Mouse (Mus musculus) midbrain, embryonic 10.5 days (tissue): ENCODE results near the gene Uba6. TPM values are rescaled to one million over a fixed set of nuclear protein-coding genes. Genes with fewer than 3 reads are reported as not detected.

ENCODE experiments used
- DNase-seq: peaks from one replicate; pipeline ENCODE4 v3.0.0-alpha.2; 2017; ENCODE audit warnings: low spot score
- H3K27ac ChIP-seq: fragments of 300-500 bp; sonication (generic); replicated peaks from 2 replicates; pipeline ENCODE4 v1.5.1; 2016; ENCODE audit warnings: mild to moderate bottlenecking
- H3K27me3 ChIP-seq: fragments of 300-500 bp; sonication (generic); 2 replicates; pipeline ENCODE4 v1.6.1; 2016; ENCODE audit warnings: low read depth, mild to moderate bottlenecking; ENCODE audit not compliant: poor library complexity, severe bottlenecking
- H3K36me3 ChIP-seq: fragments of 300-500 bp; sonication (generic); 2 replicates; pipeline ENCODE4 v1.6.1; 2016; ENCODE audit warnings: mild to moderate bottlenecking, moderate library complexity
- H3K4me1 ChIP-seq: fragments of 300-500 bp; sonication (generic); 2 replicates; pipeline ENCODE4 v1.6.1; 2016
- H3K4me3 ChIP-seq: fragments of 300-500 bp; sonication (generic); 2 replicates; pipeline ENCODE4 v1.5.1; 2016; ENCODE audit warnings: mild to moderate bottlenecking, moderate library complexity
- H3K9me3 ChIP-seq: fragments of 300-500 bp; sonication (generic); replicated peaks from 2 replicates; pipeline ENCODE4 v1.6.1; 2016; ENCODE audit warnings: mild to moderate bottlenecking
- WGBS: fragments of 180-500 bp; shearing (Covaris S2); methylation state at CpG from one replicate; pipeline ENCODE4 v1.1.7; 2016; 5-methylcytosine and 5-hydroxymethylcytosine counted together
- polyA plus RNA-seq: library from polyadenylated mRNA; unstranded; fragments of >200 nt; fragmentation: Nextera tagmentation; extraction: Ambion mirVana; gene quantifications from 2 replicates; pipeline ENCODE4 v1.2.1, GENCODE M21; 2016

Uba6 gene
- polyA plus RNA-seq, 1 experiment from 2014 or later = 15.9 TPM

GRCm38 (mm10) chr5:86068451-86068850 is 104.2 kb downstream of the Uba6 start:
- no peaks in the 10 kb centered on the region for H3K36me3 ChIP-seq
- H3K27ac ChIP-seq = no peak overlapping the region
- peaks cover 12% of the 10 kb centered on the region for H3K4me1 ChIP-seq
- no peak overlapping the region for H3K4me3 ChIP-seq
- H3K27me3 ChIP-seq = no peaks in the 10 kb centered on the region
- 86% methylated on average over 3 of the region's 3 CpGs for WGBS
- no peaks in the 10 kb centered on the region for H3K9me3 ChIP-seq
- no peak for DNase-seq

GRCm38 (mm10) chr5:86066551-86066929 is 106.1 kb downstream of the Uba6 start:
- peak overlapping the region; percentile 96 for H3K27ac ChIP-seq
- no peaks in the 10 kb centered on the region for H3K9me3 ChIP-seq
- H3K27me3 ChIP-seq = no peaks in the 10 kb centered on the region
- peaks cover 15% of the 10 kb centered on the region for H3K4me1 ChIP-seq
- WGBS = 4% methylated on average over 17 of the region's 17 CpGs
- H3K36me3 ChIP-seq = no peaks in the 10 kb centered on the region
- DNase-seq = peak; percentile 83
- peak overlapping the region; percentile 89 for H3K4me3 ChIP-seq

- DNase-seq = no peak
- Histone ChIP-seq H3K36me3 (no peaks in the 10 kb centered on the region), H3K27ac (peak overlapping the region; percentile 96), H3K4me3 (peak overlapping the region; percentile 89), H3K9me3 (no peaks in the 10 kb centered on the region), H3K4me1 (peaks cover 15% of the 10 kb centered on the region), H3K27me3 (no peaks in the 10 kb centered on the region)
- 1% methylated on average over 17 of the region's 17 CpGs for WGBS
These were observed 106.6 kb downstream of the Uba6 start for GRCm38 (mm10) chr5:86065876-86066550.

GRCm38 (mm10) chr5:86065101-86065875 is 107.3 kb downstream of the Uba6 start, which contains the start of gene Cenpc1:
TSS of gene Cenpc1 (minus strand) at chr5:86065583.
- Histone ChIP-seq H3K27ac (peak within 1 kb of the TSS; percentile 96), H3K4me1 (peaks cover 15% of the 10 kb centered on the region), H3K9me3 (no peaks in the 10 kb centered on the region), H3K27me3 (no peaks in the 10 kb centered on the region), H3K4me3 (peak within 1 kb of the TSS; percentile 89), H3K36me3 (no peaks in the 10 kb centered on the region)
- peak; percentile 99 for DNase-seq
- under 1% methylated on average over 60 of the region's 60 CpGs for WGBS

- 83% methylated on average over 1 of the region's 1 CpGs for WGBS
- no peaks in the 10 kb centered on the region for H3K9me3 ChIP-seq
- peaks cover 10% of the 10 kb centered on the region for H3K36me3 ChIP-seq
- no peak for DNase-seq
- peak overlapping the region; percentile 89 for H3K4me3 ChIP-seq
- H3K27ac ChIP-seq = no peak overlapping the region
- H3K27me3 ChIP-seq = no peaks in the 10 kb centered on the region
- peaks cover 15% of the 10 kb centered on the region for H3K4me1 ChIP-seq
These were observed 109.1 kb downstream of the Uba6 start for GRCm38 (mm10) chr5:86063501-86063900.

Other genes starting within 250 kb of the Uba6 start
- 38.0 and 43.1 TPM in 2 replicates for gene Cenpc1, start 107.2 kb downstream of the Uba6 start, polyA plus RNA-seq
- gene Stap1, start 101.1 kb downstream of the Uba6 start, polyA plus RNA-seq = 0.09 and 0.20 TPM in 2 replicates
- 0.05 TPM in 1 of 2 replicates, not detected in the other for gene Gnrhr, start 25.1 kb upstream of the Uba6 start, polyA plus RNA-seq
- gene Tmprss11c, start 116.5 kb upstream of the Uba6 start, polyA plus RNA-seq = not detected in 2 replicates
- 0.09 TPM in 1 of 2 replicates, not detected in the other for gene Tmprss11d, start 200.6 kb upstream of the Uba6 start, polyA plus RNA-seq